21 mouse cellular contexts compared by ENCODE assay signal in genomic region chr5:148107890-148108289, GRCm38 (mm10).
DNase-seq lines count a peak whose midpoint lies in the region; ATAC-seq lines count a peak whose summit lies in the region.
"Had no signal": no experiment of that assay in that cellular context is flagged by ENCODE, and none has a peak within 500 bp of the region (broad histone marks: within the 10 kb centered on the region; RNA-seq: fewer than 3 reads in every experiment).

No protein-coding gene starts in this region.

- H3K9ac ChIP-seq in hindbrain, embryonic 16.5 days (ENCODE audit: low read depth, low read length), result no peak overlapping the region
- H3K9ac ChIP-seq in hindbrain, embryonic 12.5 days, result no peak overlapping the region
- H3K9ac ChIP-seq in midbrain, embryonic 11.5 days (ENCODE audit: low read length), result no peak overlapping the region
- H3K9ac ChIP-seq in neural tube, embryonic 14.5 days (replicated peaks; ENCODE audit: low read depth, low read length), result no peak overlapping the region
- H3K9ac ChIP-seq: forebrain, embryonic 13.5 days; limb, embryonic 13.5 days; liver, embryonic 13.5 days; lung, embryonic 15.5 days had no signal

- H3K4me2 ChIP-seq in hindbrain, embryonic 16.5 days (ENCODE audit: low read length), result no peak overlapping the region
- H3K4me2 ChIP-seq in hindbrain, embryonic 12.5 days (replicated peaks), result no peak overlapping the region
- no peak overlapping the region for H3K4me2 ChIP-seq in midbrain, embryonic 11.5 days
- no peak overlapping the region for H3K4me2 ChIP-seq in neural tube, embryonic 14.5 days (ENCODE audit: low read depth, low read length)
- H3K4me2 ChIP-seq: forebrain, embryonic 13.5 days; limb, embryonic 13.5 days; liver, embryonic 13.5 days; lung, embryonic 15.5 days had no signal

- H3K4me3 ChIP-seq in hindbrain, embryonic 10.5 days, result no peak overlapping the region
- no peak overlapping the region for H3K4me3 ChIP-seq in hindbrain, embryonic 16.5 days (ENCODE audit: low read length)
- no peak overlapping the region for H3K4me3 ChIP-seq in hindbrain, embryonic 12.5 days
- no peak overlapping the region for H3K4me3 ChIP-seq in midbrain, embryonic 11.5 days (ENCODE audit: low read depth, low read length)
- H3K4me3 ChIP-seq in neural tube, embryonic 14.5 days (ENCODE audit: low read depth, low read length), result no peak overlapping the region
- H3K4me3 ChIP-seq: embryonic facial prominence, embryonic 10.5 days; forebrain, embryonic 13.5 days; layer of hippocampus, adult 2 months; limb, embryonic 13.5 days; liver, embryonic 13.5 days; lung, embryonic 15.5 days had no signal

- H3K4me1 ChIP-seq in hindbrain, embryonic 10.5 days (replicated peaks), result peaks cover 10% of the 10 kb centered on the region
- no peaks in the 10 kb centered on the region; the same call in 1 of the 2 replicates for H3K4me1 ChIP-seq in hindbrain, embryonic 16.5 days (ENCODE audit: control insufficient read depth, insufficient read depth, low read depth, low read length)
- H3K4me1 ChIP-seq in hindbrain, embryonic 12.5 days, result peaks cover 10% of the 10 kb centered on the region
- peaks cover 9% of the 10 kb centered on the region for H3K4me1 ChIP-seq in midbrain, embryonic 11.5 days (ENCODE audit: control insufficient read depth, insufficient read depth, low read length)
- peaks cover 8% of the 10 kb centered on the region; the same call in 1 of the 2 replicates for H3K4me1 ChIP-seq in neural tube, embryonic 14.5 days (ENCODE audit: control insufficient read depth, insufficient read depth, low read length)
- H3K4me1 ChIP-seq: limb, embryonic 13.5 days; liver, embryonic 13.5 days; lung, embryonic 15.5 days had no signal

- no peaks in the 10 kb centered on the region for H3K27me3 ChIP-seq in hindbrain, embryonic 10.5 days (ENCODE audit: insufficient read depth, poor library complexity, severe bottlenecking)
- H3K27me3 ChIP-seq in hindbrain, embryonic 16.5 days (replicated peaks; ENCODE audit: control insufficient read depth, insufficient read depth, low read length), result no peaks in the 10 kb centered on the region
- no peaks in the 10 kb centered on the region for H3K27me3 ChIP-seq in hindbrain, embryonic 12.5 days
- H3K27me3 ChIP-seq in midbrain, embryonic 11.5 days (ENCODE audit: control insufficient read depth, insufficient read depth, low read length), result no peaks in the 10 kb centered on the region
- no peaks in the 10 kb centered on the region for H3K27me3 ChIP-seq in neural tube, embryonic 14.5 days (ENCODE audit: control insufficient read depth, insufficient read depth, low read length)
- H3K27me3 ChIP-seq: forebrain, embryonic 13.5 days; limb, embryonic 13.5 days; liver, embryonic 13.5 days; lung, embryonic 15.5 days had no signal

- no peak for DNase-seq in hindbrain, embryonic 10.5 days (ENCODE audit: low spot score)
- DNase-seq in midbrain, embryonic 11.5 days (ENCODE audit: low spot score, missing footprints), result no peak
- no peak for DNase-seq in kidney, postnatal 4 days
- DNase-seq in lung, postnatal 25 days (ENCODE audit: low spot score), result no peak
- DNase-seq in layer of hippocampus, adult 18-20 months (ENCODE audit: low spot score in 2 of 2), result no peak
- DNase-seq: cerebellum, adult 11-12 months; gastrocnemius, postnatal 25 days; kidney, adult 11 months; layer of hippocampus, postnatal 36 days; liver, embryonic 13.5 days had no signal

- no peaks in the 10 kb centered on the region for H3K36me3 ChIP-seq in hindbrain, embryonic 10.5 days
- no peaks in the 10 kb centered on the region for H3K36me3 ChIP-seq in hindbrain, embryonic 16.5 days (ENCODE audit: control insufficient read depth, insufficient read depth, low read length)
- H3K36me3 ChIP-seq in hindbrain, embryonic 12.5 days, result no peaks in the 10 kb centered on the region
- no peaks in the 10 kb centered on the region for H3K36me3 ChIP-seq in midbrain, embryonic 11.5 days (ENCODE audit: control insufficient read depth, insufficient read depth, low read length)
- no peaks in the 10 kb centered on the region for H3K36me3 ChIP-seq in neural tube, embryonic 14.5 days (ENCODE audit: control insufficient read depth, insufficient read depth, low read length)
- H3K36me3 ChIP-seq: embryonic facial prominence, embryonic 10.5 days; limb, embryonic 13.5 days; liver, embryonic 13.5 days; lung, embryonic 15.5 days had no signal

- H3K9me3 ChIP-seq in hindbrain, embryonic 10.5 days, result no peaks in the 10 kb centered on the region
- no peaks in the 10 kb centered on the region for H3K9me3 ChIP-seq in hindbrain, embryonic 16.5 days (ENCODE audit: control insufficient read depth, low read length)
- no peaks in the 10 kb centered on the region for H3K9me3 ChIP-seq in hindbrain, embryonic 12.5 days (replicated peaks)
- no peaks in the 10 kb centered on the region; the same call in 1 of the 2 replicates for H3K9me3 ChIP-seq in midbrain, embryonic 11.5 days (ENCODE audit: control insufficient read depth, low read length)
- H3K9me3 ChIP-seq in neural tube, embryonic 14.5 days (ENCODE audit: control insufficient read depth, low read length), result no peaks in the 10 kb centered on the region
- H3K9me3 ChIP-seq: embryonic facial prominence, embryonic 10.5 days; forebrain, embryonic 13.5 days; limb, embryonic 13.5 days; lung, embryonic 15.5 days had no signal

- 48% methylated on average over 7 of the region's 7 CpGs for WGBS in hindbrain, embryonic 10.5 days
- WGBS in hindbrain, embryonic 16.5 days, result 22% methylated on average over 7 of the region's 7 CpGs
- WGBS in hindbrain, embryonic 12.5 days, result 30% methylated on average over 7 of the region's 7 CpGs
- WGBS in midbrain, embryonic 11.5 days, result 24% methylated on average over 7 of the region's 7 CpGs
- WGBS in neural tube, embryonic 14.5 days, result 27% methylated on average over 7 of the region's 7 CpGs

- ATAC-seq in hindbrain, embryonic 16.5 days, result no peak
- peak; percentile 64; the same call in 1 of the 2 replicates for ATAC-seq in hindbrain, embryonic 12.5 days (ENCODE audit: low FRiP score)
- ATAC-seq in midbrain, embryonic 11.5 days (ENCODE audit: low FRiP score), result peak; percentile 83
- ATAC-seq in neural tube, embryonic 14.5 days (ENCODE audit: low read depth), result 0 out of 2 replicates have a peak, but pooled peaks have one; percentile 11

- peak overlapping the region; percentile 53; the same call in 1 of the 2 replicates for H3K27ac ChIP-seq in hindbrain, embryonic 10.5 days
- H3K27ac ChIP-seq in hindbrain, embryonic 16.5 days (ENCODE audit: low read depth, low read length), result no peak overlapping the region
- H3K27ac ChIP-seq in hindbrain, embryonic 12.5 days, result peak overlapping the region; percentile 89
- peak overlapping the region; percentile 72 for H3K27ac ChIP-seq in midbrain, embryonic 11.5 days (ENCODE audit: low read depth, low read length)
- H3K27ac ChIP-seq in neural tube, embryonic 14.5 days (ENCODE audit: low read depth, low read length), result no peak overlapping the region
- H3K27ac ChIP-seq: embryonic facial prominence, embryonic 10.5 days; kidney, postnatal 0 days; layer of hippocampus, adult 2 months; limb, embryonic 13.5 days; liver, embryonic 13.5 days; lung, embryonic 15.5 days; macrophage; stomach, postnatal 0 days had no signal

Comparison
In these comparisons a context has a peak if more than half of its experiments do, and no peak if none do; other contexts are left out.
1. H3K27ac ChIP-seq: peak in hindbrain, embryonic 10.5 days (single experiment), hindbrain, embryonic 12.5 days (single experiment) and midbrain, embryonic 11.5 days (single experiment); none in hindbrain, embryonic 16.5 days (single experiment) and neural tube, embryonic 14.5 days (single experiment).